Mouse (Mus musculus): Measurements from ENCODE around the gene Crlf1. TPM values are rescaled to one million over a fixed set of nuclear protein-coding genes. Genes with fewer than 3 reads are reported as not detected.
"Not testable (repeated sequence)": the region's sequence is repeated elsewhere in the genome, so short reads cannot be mapped to it uniquely, and the experiment has no call there.

Gene Crlf1
- total RNA-seq, 4 experiments from 2014 or later, result 1.1 to 2.5 (median 2.3) TPM

GRCm38 (mm10) chr8:70495001-70495770 lies 2.2 kb downstream of the Crlf1 start:
- DNase-seq (ENCODE audit: low spot score in 2 of 2), result no peak

- no peak for DNase-seq (ENCODE audit: low spot score in 2 of 2)
Observed at GRCm38 (mm10) chr8:70495771-70496062, 2.8 kb downstream of the Crlf1 start.

- no peak for DNase-seq (ENCODE audit: low spot score in 2 of 2)
Observed at GRCm38 (mm10) chr8:70500386-70501301, 7.7 kb downstream of the Crlf1 start.

- DNase-seq (ENCODE audit: low spot score in 2 of 2), result peak; percentile 44 to 68
Observed at GRCm38 (mm10) chr8:70501820-70502529, 9.0 kb downstream of the Crlf1 start.

- DNase-seq (ENCODE audit: low spot score in 2 of 2), result no peak
Observed at GRCm38 (mm10) chr8:70502540-70502939, 9.6 kb downstream of the Crlf1 start.

GRCm38 (mm10) chr8:70503062-70503750 lies 10.2 kb downstream of the Crlf1 start:
- DNase-seq (ENCODE audit: low spot score in 2 of 2), result peak; percentile 47 to 63

- peak; percentile 73 to 81 for DNase-seq (ENCODE audit: low spot score in 2 of 2)
Observed at GRCm38 (mm10) chr8:70504291-70504716, 11.3 kb downstream of the Crlf1 start.

- peak; percentile 55 to 59 for DNase-seq (ENCODE audit: low spot score in 2 of 2)
Observed at GRCm38 (mm10) chr8:70504851-70505250, 11.9 kb downstream of the Crlf1 start.

GRCm38 (mm10) chr8:70505698-70506327 lies 12.9 kb downstream of the Crlf1 start:
- no peak for DNase-seq (ENCODE audit: low spot score in 2 of 2)

- peak; percentile 88 to 89 for DNase-seq (ENCODE audit: low spot score in 2 of 2)
Observed at GRCm38 (mm10) chr8:70506328-70507026, 13.5 kb downstream of the Crlf1 start, which contains the start of gene Rex1bd. TSS of gene Rex1bd (minus strand) at chr8:70506752.

GRCm38 (mm10) chr8:70507027-70507393 lies 14.1 kb downstream of the Crlf1 start:
- no peak for DNase-seq (ENCODE audit: low spot score in 2 of 2)

GRCm38 (mm10) chr8:70509281-70509952 lies 16.5 kb downstream of the Crlf1 start:
- no peak for DNase-seq (ENCODE audit: low spot score in 2 of 2)

- peak; percentile 93 to 95 for DNase-seq (ENCODE audit: low spot score in 2 of 2)
Observed at GRCm38 (mm10) chr8:70510228-70510915, 17.4 kb downstream of the Crlf1 start, which contains the start of gene Uba52. TSS of gene Uba52 (minus strand) at chr8:70510801.

- not testable (repeated sequence) for DNase-seq (ENCODE audit: low spot score in 2 of 2)
Observed at GRCm38 (mm10) chr8:70511174-70511573, 18.2 kb downstream of the Crlf1 start.

- no peak for DNase-seq (ENCODE audit: low spot score in 2 of 2)
Observed at GRCm38 (mm10) chr8:70511770-70512169, 18.8 kb downstream of the Crlf1 start.

- DNase-seq (ENCODE audit: low spot score in 2 of 2), result no peak
Observed at GRCm38 (mm10) chr8:70512253-70512903, 19.4 kb downstream of the Crlf1 start.

GRCm38 (mm10) chr8:70513441-70513840 lies 20.5 kb downstream of the Crlf1 start:
- no peak for DNase-seq (ENCODE audit: low spot score in 2 of 2)

GRCm38 (mm10) chr8:70517940-70518643 lies 25.1 kb downstream of the Crlf1 start:
- no peak for DNase-seq (ENCODE audit: low spot score in 2 of 2)

Measured in gastrocnemius, adult 8-10 months (tissue).